21 mouse cellular contexts compared by ENCODE assay signal in genomic region chr19:48811541-48811940, GRCm38 (mm10).
"Had no signal": no experiment of that assay in that cellular context is flagged by ENCODE, and none has a peak within 500 bp of the region (broad histone marks: within the 10 kb centered on the region; RNA-seq: fewer than 3 reads in every experiment).

No protein-coding gene starts in this region.

- H3K27ac ChIP-seq: liver, embryonic 15.5 days; macrophage; midbrain, embryonic 13.5 days; neural tube, embryonic 13.5 days; neural tube, embryonic 15.5 days had no signal

- H3K36me3 ChIP-seq: liver, embryonic 15.5 days; midbrain, embryonic 13.5 days; neural tube, embryonic 13.5 days; neural tube, embryonic 15.5 days had no signal

- ATAC-seq: liver, postnatal 0 days; midbrain, embryonic 13.5 days; midbrain, embryonic 16.5 days had no signal

- H3K9ac ChIP-seq: liver, embryonic 15.5 days; liver, postnatal 0 days; midbrain, embryonic 13.5 days; neural tube, embryonic 13.5 days; neural tube, embryonic 15.5 days had no signal

- DNase-seq: liver, postnatal 0 days; lung, adult 2 months; lung, postnatal 14 days; lung, postnatal 36 days; retina, postnatal 1 day; right cerebral cortex, adult 18-20 months; right cerebral cortex, postnatal 25 days; right cerebral cortex, postnatal 4 days; spleen, adult 18-20 months; thymus, adult 18-20 months; thymus, postnatal 14 days; thymus, postnatal 36 days had no signal

- H3K27me3 ChIP-seq: liver, embryonic 15.5 days; megakaryocyte, embryonic 14.5 days; midbrain, embryonic 13.5 days; neural tube, embryonic 13.5 days; neural tube, embryonic 15.5 days had no signal

- H3K4me3 ChIP-seq: liver, embryonic 15.5 days; megakaryocyte, embryonic 14.5 days; midbrain, embryonic 13.5 days; myocyte; neural tube, embryonic 13.5 days; neural tube, embryonic 15.5 days had no signal

- H3K4me2 ChIP-seq: liver, embryonic 15.5 days; midbrain, embryonic 11.5 days; midbrain, embryonic 13.5 days; neural tube, embryonic 13.5 days; neural tube, embryonic 15.5 days had no signal

- H3K9me3 ChIP-seq: liver, embryonic 15.5 days; midbrain, embryonic 13.5 days; neural tube, embryonic 13.5 days; neural tube, embryonic 15.5 days had no signal

- H3K4me1 ChIP-seq: liver, embryonic 15.5 days; megakaryocyte, embryonic 14.5 days; midbrain, embryonic 13.5 days; neural tube, embryonic 13.5 days; neural tube, embryonic 15.5 days had no signal
